Mouse (Mus musculus): ENCODE data around the gene Tspan5. TPM values are rescaled to one million over a fixed set of nuclear protein-coding genes. Genes with fewer than 3 reads are reported as not detected.

Tspan5 gene
- total RNA-seq, 2 experiments from 2014 or later = 260 to 264 TPM

GRCm38 (mm10) chr3:138825296-138825695 is 83.3 kb downstream of the Tspan5 start:
- intact Hi-C loops (cut with DNase I) = no loop called here
- no peak for DNase-seq (ENCODE audit: low spot score in 2 of 2)

- DNase-seq (ENCODE audit: low spot score in 2 of 2) = no peak
- intact Hi-C loops (cut with DNase I) = no loop called here
Measured at GRCm38 (mm10) chr3:138826243-138826800, 84.3 kb downstream of the Tspan5 start.

DNA sequence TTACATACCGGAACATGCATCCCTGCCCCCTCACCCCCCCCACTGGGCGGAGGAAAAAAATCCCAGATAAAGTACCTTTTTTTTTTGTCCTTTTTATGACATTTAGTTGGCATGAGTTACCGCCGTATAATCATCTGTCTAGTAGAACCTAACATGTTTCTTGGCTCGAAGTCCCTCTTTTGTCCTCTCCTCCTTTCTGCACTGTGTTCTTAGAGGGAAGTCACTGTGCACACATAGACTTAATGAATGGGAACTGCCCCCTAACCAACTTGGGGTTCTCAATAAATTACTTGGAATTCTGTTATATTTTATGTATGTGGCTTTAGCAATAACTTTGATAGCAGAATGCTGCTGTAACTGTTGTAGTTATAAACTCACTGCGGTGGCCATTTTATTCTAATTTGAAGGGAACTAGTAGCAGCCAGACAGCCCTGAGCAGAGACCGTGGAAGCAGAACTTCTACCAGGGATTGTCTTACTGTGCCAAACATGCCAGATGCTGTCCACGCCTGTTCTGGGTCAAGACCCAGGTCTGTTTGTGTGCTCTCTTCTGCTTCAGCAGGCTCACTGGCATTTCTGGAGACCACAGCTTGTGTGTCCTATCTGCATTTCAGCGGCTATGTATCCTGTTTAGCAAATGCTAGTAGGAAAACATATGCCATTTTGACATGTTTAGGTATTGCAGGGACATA is 91.0 kb downstream of the Tspan5 start:
- intact Hi-C loops (cut with DNase I) = no loop called here
- no peak for DNase-seq (ENCODE audit: low spot score in 2 of 2)

GRCm38 (mm10) chr3:138834174-138834573 is 92.2 kb downstream of the Tspan5 start:
- intact Hi-C loops (cut with DNase I) = loop anchor here (2.0 kb wide), 1 partner anchor 31 kb away; no protein-coding TSS in a partner anchor
- DNase-seq (ENCODE audit: low spot score in 2 of 2) = peak in 1 of 2 experiments; percentile 83

- intact Hi-C loops (cut with DNase I) = no loop called here
- DNase-seq (ENCODE audit: low spot score in 2 of 2) = no peak
Measured at GRCm38 (mm10) chr3:138836937-138837336, 94.9 kb downstream of the Tspan5 start.

DNA sequence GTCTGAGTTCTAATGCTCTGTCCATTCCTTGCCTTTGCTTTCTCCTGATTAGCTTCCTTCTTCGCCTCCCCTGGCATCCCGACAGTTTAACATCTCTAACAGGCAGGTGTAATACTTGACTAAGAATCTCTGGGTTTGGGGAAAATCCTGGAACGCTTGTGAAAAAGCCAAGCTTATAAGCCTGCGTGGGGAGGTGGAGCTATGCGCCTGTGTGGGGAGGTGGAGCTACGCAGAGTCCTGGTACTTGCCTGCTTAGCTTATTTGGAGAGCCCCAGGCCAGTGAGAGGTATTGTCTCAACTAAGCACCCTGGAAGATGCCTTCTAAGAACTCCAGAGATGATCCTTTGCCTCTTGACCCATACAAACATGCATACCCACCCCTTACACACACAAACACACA is 95.7 kb downstream of the Tspan5 start:
- DNase-seq (ENCODE audit: low spot score in 2 of 2) = no peak
- intact Hi-C loops (cut with DNase I) = no loop called here

- intact Hi-C loops (cut with DNase I) = no loop called here
- no peak for DNase-seq (ENCODE audit: low spot score in 2 of 2)
Measured at GRCm38 (mm10) chr3:138839656-138840055, 97.7 kb downstream of the Tspan5 start.

- DNase-seq (ENCODE audit: low spot score in 2 of 2) = no peak
- intact Hi-C loops (cut with DNase I) = no loop called here
Measured at GRCm38 (mm10) chr3:138841288-138841687, 99.3 kb downstream of the Tspan5 start.

DNA sequence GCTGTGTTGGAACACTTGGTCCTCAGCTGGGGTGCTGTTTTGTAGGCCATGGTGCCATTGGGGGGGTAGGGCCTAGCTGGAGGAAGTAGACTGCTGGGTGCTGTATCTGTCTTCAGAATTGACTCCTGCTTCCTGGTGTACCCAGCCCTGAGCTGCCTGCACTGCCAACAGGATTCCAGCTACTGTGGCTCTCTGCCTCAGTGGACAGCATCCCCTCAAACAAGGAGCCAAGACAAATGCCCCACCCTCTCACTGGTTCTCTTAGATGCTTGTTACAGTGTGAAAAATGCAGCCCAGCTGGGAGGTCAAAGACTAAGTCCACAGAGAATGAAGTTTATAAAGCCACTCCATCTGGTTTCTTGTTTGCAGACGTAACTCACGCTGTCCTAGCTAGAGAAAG is 101.2 kb downstream of the Tspan5 start:
- intact Hi-C loops (cut with DNase I) = no loop called here
- DNase-seq (ENCODE audit: low spot score in 2 of 2) = no peak

GRCm38 (mm10) chr3:138843641-138844040 is 101.6 kb downstream of the Tspan5 start:
- DNase-seq (ENCODE audit: low spot score in 2 of 2) = no peak
- intact Hi-C loops (cut with DNase I) = no loop called here

DNA sequence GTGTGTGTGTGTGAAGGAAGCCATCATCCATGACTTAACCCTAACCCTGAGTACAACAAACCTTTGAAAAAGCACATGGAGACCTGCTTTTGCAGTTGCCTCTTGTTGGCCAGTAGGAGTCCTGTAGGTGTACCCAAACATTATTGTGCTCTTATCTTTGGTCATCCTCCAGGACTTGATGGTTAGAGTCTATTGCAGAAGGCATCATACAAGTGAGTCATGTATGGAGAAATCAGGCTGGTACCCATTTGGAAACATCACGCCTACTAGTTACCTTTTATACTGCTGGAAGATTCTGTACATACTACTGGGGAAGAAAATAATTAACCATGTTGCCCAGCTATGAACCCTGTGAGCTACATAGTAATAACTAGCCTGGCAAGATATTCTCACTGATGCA is 103.8 kb downstream of the Tspan5 start:
- intact Hi-C loops (cut with DNase I) = no loop called here
- no peak for DNase-seq (ENCODE audit: low spot score in 2 of 2)

GRCm38 (mm10) chr3:138847809-138848208 is 105.8 kb downstream of the Tspan5 start:
- intact Hi-C loops (cut with DNase I) = no loop called here
- no peak for DNase-seq (ENCODE audit: low spot score in 2 of 2)

- DNase-seq (ENCODE audit: low spot score in 2 of 2) = peak in 1 of 2 experiments; percentile 40
- intact Hi-C loops (cut with DNase I) = loop anchor here (5.0 kb wide), 2 partner anchors 48 to 103 kb away; no protein-coding TSS in a partner anchor
Measured at GRCm38 (mm10) chr3:138849755-138850301, 107.8 kb downstream of the Tspan5 start.

DNA sequence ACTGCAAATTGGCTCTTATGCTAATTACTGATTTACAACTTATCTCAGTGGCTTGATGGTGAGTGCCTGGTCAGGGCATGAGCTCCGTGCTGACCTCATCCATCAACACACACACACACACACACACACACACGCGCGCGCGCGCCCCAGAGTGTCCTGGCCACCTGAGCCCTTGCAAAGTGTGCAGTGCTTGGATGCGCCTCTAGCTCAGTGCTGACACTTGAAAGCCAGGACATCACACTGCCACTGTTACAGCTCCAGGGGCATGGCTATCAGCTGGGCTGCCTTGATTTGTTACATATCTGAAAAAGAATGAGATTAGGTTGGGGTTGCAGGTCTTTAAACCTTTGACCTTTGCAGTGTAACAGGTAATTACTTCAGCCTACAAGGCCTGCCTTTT is 109.9 kb downstream of the Tspan5 start:
- no peak for DNase-seq (ENCODE audit: low spot score in 2 of 2)
- intact Hi-C loops (cut with DNase I) = loop anchor here (5.0 kb wide), 2 partner anchors 50 to 105 kb away; no protein-coding TSS in a partner anchor

DNA sequence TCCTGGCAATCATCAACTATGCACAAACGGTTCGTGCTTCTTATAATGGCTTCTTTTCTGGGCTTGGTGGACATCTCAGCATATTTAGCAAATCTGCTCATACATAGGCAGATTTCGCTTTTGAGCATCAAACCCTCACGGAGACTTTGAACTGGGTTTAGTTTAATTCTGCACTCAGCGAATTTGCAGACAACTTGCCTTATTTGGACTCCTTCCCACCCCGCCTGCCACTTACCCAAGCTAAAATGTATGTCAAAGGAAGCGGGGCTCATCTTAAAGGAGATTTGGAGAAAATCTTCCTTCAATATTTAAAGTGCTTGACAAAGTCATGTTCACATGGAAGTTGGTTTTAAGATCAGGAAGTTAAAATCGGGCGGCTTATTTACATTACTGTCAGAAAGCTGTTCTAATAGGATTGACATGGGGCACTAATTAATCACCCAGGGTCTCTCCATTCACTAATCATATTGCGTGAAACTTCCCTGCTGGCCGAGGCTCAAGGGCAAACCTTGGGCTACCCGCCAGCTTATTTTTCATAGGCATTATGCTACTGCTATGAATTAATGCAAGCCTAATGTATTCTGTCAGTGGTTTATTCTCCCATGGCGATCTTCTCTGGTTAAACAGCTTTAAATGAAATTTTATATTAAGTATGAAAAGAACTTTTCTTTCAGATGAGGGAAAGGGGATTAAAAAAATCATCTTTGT is 111.1 kb downstream of the Tspan5 start:
- intact Hi-C loops (cut with DNase I) = loop anchor here (5.0 kb wide), 2 partner anchors 51 to 106 kb away; no protein-coding TSS in a partner anchor

DNA sequence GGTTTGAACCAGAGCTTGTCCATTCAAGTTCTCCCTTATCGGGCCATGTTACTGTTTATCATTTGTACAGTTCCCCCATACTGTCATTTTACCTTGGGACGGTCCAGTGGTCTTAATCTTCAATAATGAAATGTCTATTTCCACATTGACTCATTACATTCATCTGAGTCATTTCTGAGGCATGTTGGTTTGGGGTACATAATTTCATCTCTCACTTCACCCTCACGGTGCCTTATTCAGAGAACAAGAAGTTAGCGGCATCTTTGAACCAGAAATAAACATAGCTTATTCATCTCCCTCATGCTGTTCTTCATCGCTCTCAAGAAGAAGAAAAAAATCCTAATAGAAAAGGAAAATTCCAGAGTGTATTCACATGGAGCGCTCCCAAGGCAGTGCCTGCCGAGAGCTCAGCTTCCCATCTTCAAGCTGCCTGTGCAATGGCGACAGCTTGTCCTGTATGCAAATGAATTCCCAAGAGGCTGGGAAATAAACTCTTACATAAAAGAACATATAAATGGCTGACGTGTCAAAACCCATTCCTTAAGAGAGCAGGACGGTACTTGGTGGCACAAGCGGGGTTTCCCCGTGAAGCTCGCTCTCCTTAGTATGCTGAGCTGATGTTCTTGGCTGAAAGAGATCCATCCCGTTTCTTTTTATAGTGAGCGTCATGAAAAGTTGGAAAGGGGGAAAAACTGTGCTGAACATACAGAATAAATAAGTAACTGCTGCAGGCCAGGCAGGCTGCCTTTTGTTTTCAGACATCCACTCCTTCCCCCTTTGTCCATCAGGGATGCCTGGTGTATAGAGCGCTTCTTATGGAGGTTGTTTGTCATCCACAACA is 112.2 kb downstream of the Tspan5 start:
- DNase-seq (ENCODE audit: low spot score in 2 of 2) = peak; percentile 57 to 88
- intact Hi-C loops (cut with DNase I) = loop anchor here (5.0 kb wide), 2 partner anchors 52 to 107 kb away; no protein-coding TSS in a partner anchor

More for the DNA sequence above, 111.1 kb downstream of the Tspan5 start:
- DNase-seq (ENCODE audit: low spot score in 2 of 2) = peak in 1 of 2 experiments; percentile 81

DNA sequence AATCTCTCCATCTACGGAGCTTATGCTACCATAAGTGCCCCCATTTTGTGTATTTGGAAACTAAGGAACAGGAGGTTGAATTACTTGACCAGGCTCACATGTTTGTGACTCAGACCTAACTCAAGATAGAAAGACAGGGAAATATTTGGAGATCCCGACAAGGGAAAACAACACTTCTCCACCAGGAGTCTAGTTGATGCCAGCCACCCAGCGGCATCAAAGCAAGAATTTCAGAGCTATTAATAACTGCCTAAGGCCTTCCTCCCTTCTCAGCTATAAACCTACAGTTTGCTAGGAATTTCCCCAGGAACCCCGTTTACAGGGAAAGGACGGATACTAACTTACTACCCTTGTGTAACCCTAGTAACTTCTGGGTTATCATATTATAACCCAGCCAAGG is 113.4 kb downstream of the Tspan5 start:
- DNase-seq (ENCODE audit: low spot score in 2 of 2) = no peak
- intact Hi-C loops (cut with DNase I) = no loop called here

- intact Hi-C loops (cut with DNase I) = no loop called here
- DNase-seq (ENCODE audit: low spot score in 2 of 2) = no peak
Measured at GRCm38 (mm10) chr3:138856946-138857345, 115.0 kb downstream of the Tspan5 start.

- intact Hi-C loops (cut with DNase I) = no loop called here
- no peak for DNase-seq (ENCODE audit: low spot score in 2 of 2)
Measured at GRCm38 (mm10) chr3:138857805-138858546, 116.0 kb downstream of the Tspan5 start.
